25 mouse cellular contexts compared by ENCODE assay signal in genomic region chr2:12090993-12091392, GRCm38 (mm10).
DNase-seq lines count a peak whose midpoint lies in the region; ATAC-seq lines count a peak whose summit lies in the region.
"Had no signal": no experiment of that assay in that cellular context is flagged by ENCODE, and none has a peak within 500 bp of the region (broad histone marks: within the 10 kb centered on the region; RNA-seq: fewer than 3 reads in every experiment).

No protein-coding gene starts in this region.

- no peak overlapping the region for H3K4me2 ChIP-seq in forebrain, embryonic 13.5 days
- H3K4me2 ChIP-seq: embryonic facial prominence, embryonic 13.5 days; embryonic facial prominence, embryonic 15.5 days; forebrain, embryonic 12.5 days; forebrain, embryonic 15.5 days had no signal

- H3K27ac ChIP-seq in forebrain, embryonic 13.5 days, result no peak overlapping the region
- H3K27ac ChIP-seq: embryonic facial prominence, embryonic 13.5 days; embryonic facial prominence, embryonic 15.5 days; forebrain, embryonic 10.5 days; forebrain, embryonic 12.5 days; forebrain, embryonic 15.5 days had no signal

- WGBS in forebrain, embryonic 13.5 days, result 77% methylated on average over 2 of the region's 2 CpGs

- no peaks in the 10 kb centered on the region for H3K27me3 ChIP-seq in forebrain, embryonic 13.5 days
- H3K27me3 ChIP-seq: CH12.LX; embryonic facial prominence, embryonic 13.5 days; embryonic facial prominence, embryonic 15.5 days; forebrain, embryonic 12.5 days; forebrain, embryonic 15.5 days had no signal

- peak; percentile 64 for DNase-seq in 3T3-L1 (ENCODE audit: low read depth, low spot score)
- DNase-seq in NIH3T3 (ENCODE audit: low read depth), result peak; percentile 77
- peak; percentile 46 for DNase-seq in fibroblast of lung, adult 2 months (ENCODE audit: low read depth)
- DNase-seq in kidney, postnatal 4 days, result no peak
- DNase-seq: adrenal gland, adult 2 months; adrenal gland, postnatal 10 days; adrenal gland, postnatal 25 days; B cell, adult 2 months; cerebellum, adult 11 months; cerebellum, adult 18-20 months; cerebellum, adult 8-10 months; cerebellum, adult 9-11 months; cerebellum, postnatal 14 days; cerebellum, postnatal 36 days; embryo, embryonic 11 days; forebrain, postnatal 0 days had no signal

- H3K4me3 ChIP-seq in forebrain, embryonic 13.5 days, result no peak overlapping the region
- H3K4me3 ChIP-seq: embryonic facial prominence, embryonic 13.5 days; embryonic facial prominence, embryonic 15.5 days; forebrain, embryonic 10.5 days; forebrain, embryonic 12.5 days; forebrain, embryonic 15.5 days had no signal

- no peaks in the 10 kb centered on the region for H3K36me3 ChIP-seq in forebrain, embryonic 13.5 days (ENCODE audit: poor library complexity, severe bottlenecking)
- H3K36me3 ChIP-seq: embryonic facial prominence, embryonic 13.5 days; embryonic facial prominence, embryonic 15.5 days; forebrain, embryonic 10.5 days; forebrain, embryonic 12.5 days; forebrain, embryonic 15.5 days; G1E had no signal

- ATAC-seq in forebrain, embryonic 13.5 days, result no peak
- ATAC-seq: CD4-positive, CD25-positive, alpha-beta regulatory T cell, adult 4 months; forebrain, embryonic 15.5 days; forebrain, postnatal 0 days had no signal

- H3K4me1 ChIP-seq in forebrain, embryonic 13.5 days, result no peaks in the 10 kb centered on the region
- H3K4me1 ChIP-seq: embryonic facial prominence, embryonic 15.5 days; forebrain, embryonic 10.5 days; forebrain, embryonic 12.5 days; forebrain, embryonic 15.5 days had no signal

- no peak overlapping the region for H3K9ac ChIP-seq in forebrain, embryonic 13.5 days
- H3K9ac ChIP-seq: embryonic facial prominence, embryonic 13.5 days; embryonic facial prominence, embryonic 15.5 days; forebrain, embryonic 12.5 days; forebrain, embryonic 15.5 days; forebrain, postnatal 0 days had no signal

- H3K9me3 ChIP-seq in forebrain, embryonic 13.5 days (replicated peaks), result no peaks in the 10 kb centered on the region
- H3K9me3 ChIP-seq: embryonic facial prominence, embryonic 13.5 days; embryonic facial prominence, embryonic 15.5 days; forebrain, embryonic 10.5 days; forebrain, embryonic 12.5 days; forebrain, embryonic 15.5 days; G1E had no signal

Comparison
In these comparisons a context has a peak if more than half of its experiments do, and no peak if none do; other contexts are left out.
1. DNase-seq: peak in 3T3-L1 (single experiment), NIH3T3 (single experiment) and fibroblast of lung, adult 2 months (single experiment); none in kidney, postnatal 4 days (0 of 2).